Mouse (Mus musculus) MEL (cell line): ENCODE measurements around the gene Yipf3.

Source experiments
- CTCF ChIP-seq, 3 experiments: IDR thresholded peaks in 2 of 3; conservative IDR thresholded peaks in 1 of 3; 2 replicates each; pipeline ENCODE4 v1.5.1; 2011 to 2012; ENCODE audit warnings: low read length in 3 of 3, low read depth in 2 of 3, mild to moderate bottlenecking in 2 of 3, improper control_type of control experiment in 1 of 3, inconsistent platforms in 1 of 3, mixed read lengths in 1 of 3, moderate library complexity in 1 of 3; ENCODE audit not compliant: control insufficient read depth in 1 of 3, insufficient read depth in 1 of 3, poor library complexity in 1 of 3, severe bottlenecking in 1 of 3
- GABPA ChIP-seq: IDR thresholded peaks from 2 replicates; pipeline ENCODE4 v1.6.1; 2012; ENCODE audit warnings: low read depth, mild to moderate bottlenecking, inconsistent platforms, low read length, improper control_type of control experiment, moderate library complexity
- NELFE ChIP-seq: IDR thresholded peaks from 2 replicates; pipeline ENCODE4 v1.6.1; 2011; ENCODE audit warnings: low read depth, low read length, improper control_type of control experiment
- POLR2A ChIP-seq, 2 experiments: IDR thresholded peaks; 2 replicates each; pipeline ENCODE4 v1.6.1; 2011 to 2012; ENCODE audit warnings: low read length in 2 of 2, mild to moderate bottlenecking in 2 of 2, control low read depth in 1 of 2, improper control_type of control experiment in 1 of 2, low read depth in 1 of 2, moderate library complexity in 1 of 2; ENCODE audit not compliant: control insufficient read depth in 1 of 2, insufficient read depth in 1 of 2, poor library complexity in 1 of 2
- TAL1 ChIP-seq: IDR thresholded peaks from 2 replicates; pipeline ENCODE4 v1.6.1; 2012; ENCODE audit warnings: mild to moderate bottlenecking, inconsistent platforms, low read length, moderate library complexity, mixed read lengths
- ZNF384 ChIP-seq: IDR thresholded peaks from 2 replicates; pipeline ENCODE4 v1.6.1; 2012; ENCODE audit warnings: low read depth, mild to moderate bottlenecking, inconsistent platforms, low read length, improper control_type of control experiment

DNA sequence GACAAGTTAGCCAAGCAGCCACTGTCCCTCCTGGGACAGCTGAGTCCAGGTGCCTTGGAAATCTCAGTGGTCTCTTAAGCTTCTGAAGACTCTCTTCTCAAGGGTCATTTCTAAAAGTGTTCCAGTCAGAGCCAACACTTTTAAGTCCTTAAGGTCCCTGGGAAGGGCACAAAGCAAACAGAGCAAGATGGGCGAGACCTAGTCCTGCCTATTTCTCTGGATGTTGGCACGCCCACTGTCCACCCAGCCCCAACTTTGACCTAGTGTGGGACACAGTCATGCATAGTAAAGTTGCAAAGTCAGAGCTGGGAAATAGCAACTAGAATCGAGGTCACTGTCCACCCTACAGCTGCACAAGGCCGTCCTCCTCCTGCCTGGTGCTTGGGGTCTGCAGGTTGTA lies 4.9 kb upstream of the Yipf3 start:
- TF ChIP-seq TAL1: no peak
- TF ChIP-seq POLR2A (IDR thresholded peaks at IDR 0.05; ENCODE audit: control insufficient read depth in 1 of 2, insufficient read depth in 1 of 2, low read depth in 1 of 2, low read length in 2 of 2, poor library complexity in 1 of 2): no peak; a peak in 1 of 4 replicates
- no peak for TF ChIP-seq GABPA
- TF ChIP-seq CTCF (IDR thresholded peaks at IDR 0.05 in 2 of 3, conservative IDR thresholded peaks at IDR 0.05 in 1 of 3; ENCODE audit: control insufficient read depth in 1 of 3, insufficient read depth in 1 of 3, low read depth in 2 of 3, low read length in 3 of 3, poor library complexity in 1 of 3, severe bottlenecking in 1 of 3): no peak
- no peak for TF ChIP-seq ZNF384
- no peak for TF ChIP-seq NELFE
